ENCODE assay signal across 8 mouse cellular contexts in genomic region chr2:25242101-25242506, GRCm38 (mm10). TPM values are rescaled to one million over a fixed set of nuclear protein-coding genes. Genes with fewer than 3 reads are reported as not detected.
DNase-seq lines count a peak whose midpoint lies in the region; ATAC-seq lines count a peak whose summit lies in the region.

Gene Rnf208 (plus strand): TSS chr2:25242255.
Gene Cysrt1 (minus strand): TSS chr2:25242452.

- peak within 1 kb of the TSS; percentile 57 for H3K4me3 ChIP-seq in heart, embryonic 15.5 days
- H3K4me3 ChIP-seq in midbrain, embryonic 16.5 days (ENCODE audit: low read depth, low read length) = peak within 1 kb of the TSS; percentile 77

- no peak for ATAC-seq in heart, embryonic 15.5 days (replicated peaks; ENCODE audit: insufficient number of reproducible peaks, insufficient read depth, low FRiP score, low read depth)
- ATAC-seq in CD4-positive, CD25-positive, alpha-beta regulatory T cell, adult 4 months = peak; percentile 70
- ATAC-seq in midbrain, embryonic 16.5 days = peak; percentile 61

- H3K4me2 ChIP-seq in heart, embryonic 15.5 days = peak within 1 kb of the TSS; percentile 94
- peak within 1 kb of the TSS; percentile 92 for H3K4me2 ChIP-seq in midbrain, embryonic 16.5 days (ENCODE audit: low read length)

- peak within 1 kb of the TSS; percentile 57 for H3K9ac ChIP-seq in heart, embryonic 15.5 days
- H3K9ac ChIP-seq in midbrain, embryonic 16.5 days (ENCODE audit: low read depth, low read length) = peak within 1 kb of the TSS; percentile 96

- WGBS in heart, embryonic 15.5 days = under 1% methylated on average over 51 of the region's 59 CpGs
- WGBS in midbrain, embryonic 16.5 days = 0% methylated on average over 33 of the region's 59 CpGs

- peaks cover 26% of the 10 kb centered on the region for H3K4me1 ChIP-seq in heart, embryonic 15.5 days (replicated peaks)
- peaks cover 20% of the 10 kb centered on the region for H3K4me1 ChIP-seq in midbrain, embryonic 16.5 days (ENCODE audit: control insufficient read depth, insufficient read depth, low read length)

- H3K27ac ChIP-seq in heart, embryonic 15.5 days = no peak within 1 kb of the TSS
- peak within 1 kb of the TSS; percentile 82 for H3K27ac ChIP-seq in midbrain, embryonic 16.5 days (ENCODE audit: low read length)

- DNase-seq in heart, adult 8-10 months (ENCODE audit: low spot score) = no peak
- DNase-seq in cerebellum, postnatal 10 days = peak; percentile 63
- peak; percentile 67 for DNase-seq in induced T-regulatory cell, adult 2 months (ENCODE audit: low read depth)
- DNase-seq in urinary bladder, postnatal 10 days (ENCODE audit: low spot score) = no peak
- DNase-seq in adrenal gland, adult 18-20 months (ENCODE audit: low spot score in 2 of 2) = no peak

- H3K36me3 ChIP-seq in heart, embryonic 15.5 days = no peaks in the 10 kb centered on the region
- H3K36me3 ChIP-seq in midbrain, embryonic 16.5 days (ENCODE audit: control insufficient read depth, insufficient read depth, low read length) = peaks cover 5% of the 10 kb centered on the region; the same call in 1 of the 2 replicates

- H3K9me3 ChIP-seq in heart, embryonic 15.5 days (replicated peaks) = no peaks in the 10 kb centered on the region
- no peaks in the 10 kb centered on the region for H3K9me3 ChIP-seq in midbrain, embryonic 16.5 days (replicated peaks; ENCODE audit: control insufficient read depth, low read length, poor library complexity, severe bottlenecking)

- peaks cover 42% of the 10 kb centered on the region for H3K27me3 ChIP-seq in heart, embryonic 15.5 days
- no peaks in the 10 kb centered on the region for H3K27me3 ChIP-seq in midbrain, embryonic 16.5 days (ENCODE audit: control insufficient read depth, insufficient read depth, low read depth, low read length)

RNA-seq across cellular contexts. Expression of gene Rnf208, which starts in this region (rescaled TPM):
- polyA plus RNA-seq in heart, embryonic 15.5 days (2015; fragmentation: Nextera tagmentation; extraction: Ambion mirVana) = 4.3 and 6.0 TPM in 2 replicates
- 1 to 10 TPM in 2 of 4 experiments, under 1 TPM in 2; 0.53 to 1.7 (median 1.2) TPM for total RNA-seq in heart, adult 8-10 months (2022)
- polyA plus RNA-seq in CD4-positive, CD25-positive, alpha-beta regulatory T cell, adult 4 months (2017; shearing (Covaris generic)) = under 1 TPM; 0.38 to 0.57 TPM
- 144 and 176 TPM in 2 replicates for polyA plus RNA-seq in midbrain, embryonic 16.5 days (2015; fragmentation: Nextera tagmentation; extraction: Ambion mirVana)
- total RNA-seq in adrenal gland, adult 18-20 months (2021) = 1 to 10 TPM; 7.9 to 8.3 TPM

RNA-seq across cellular contexts. Expression of gene Cysrt1, which starts in this region (rescaled TPM):
- polyA plus RNA-seq in heart, embryonic 15.5 days (2015; fragmentation: Nextera tagmentation; extraction: Ambion mirVana) = 0.30 TPM in 2 replicates
- not detected for total RNA-seq in heart, adult 8-10 months (2022)
- polyA plus RNA-seq in CD4-positive, CD25-positive, alpha-beta regulatory T cell, adult 4 months (2017; shearing (Covaris generic)) = not detected
- polyA plus RNA-seq in midbrain, embryonic 16.5 days (2015; fragmentation: Nextera tagmentation; extraction: Ambion mirVana) = 0.25 and 0.48 TPM in 2 replicates
- total RNA-seq in adrenal gland, adult 18-20 months (2021) = not detected

Comparison
In these comparisons a context has a peak if more than half of its experiments do, and no peak if none do; other contexts are left out.
1. RNA of gene Rnf208 (polyA plus RNA-seq): 144 to 176 TPM in midbrain, embryonic 16.5 days; 4.3 to 6.0 TPM in heart, embryonic 15.5 days and 0.38 to 0.57 TPM in CD4-positive, CD25-positive, alpha-beta regulatory T cell, adult 4 months; every median in the first group is over 10 times any median in the second.
2. Peak in ATAC-seq in CD4-positive, CD25-positive, alpha-beta regulatory T cell, adult 4 months; RNA of the genes that start here not detected or under 1 TPM.
3. DNase-seq: peak in cerebellum, postnatal 10 days (2 of 2) and induced T-regulatory cell, adult 2 months (single experiment); none in heart, adult 8-10 months (single experiment), urinary bladder, postnatal 10 days (single experiment) and adrenal gland, adult 18-20 months (0 of 2).